Mouse (Mus musculus) midbrain, postnatal 0 days (tissue): ENCODE measurements around the gene Rps21. TPM values are rescaled to one million over a fixed set of nuclear protein-coding genes. Genes with fewer than 3 reads are reported as not detected.

Experiments used
- ATAC-seq: fragments of 200-750 bp; cut with Nextera tagmentation; 2 replicates; pipeline ENCODE4 v1.8.0; 2017; ENCODE audit warnings: moderate number of reproducible peaks, mild to moderate bottlenecking, moderate TSS enrichment, moderate library complexity; ENCODE audit not compliant: low FRiP score
- DNase-seq: peaks from one replicate; pipeline ENCODE4 v3.0.0-alpha.2; 2015; ENCODE audit warnings: low spot score
- H3K27ac ChIP-seq: fragments of 300-500 bp; sonication (generic); 2 replicates; pipeline ENCODE4 v1.5.1; 2014; ENCODE audit warnings: low read depth, mild to moderate bottlenecking, low read length, mixed read lengths
- H3K27me3 ChIP-seq: fragments of 300-500 bp; sonication (generic); 2 replicates; pipeline ENCODE4 v1.6.1; 2014; ENCODE audit warnings: low read length, control low read depth, mixed read lengths; ENCODE audit not compliant: insufficient read depth
- H3K36me3 ChIP-seq: fragments of 300-500 bp; sonication (generic); 2 replicates; pipeline ENCODE4 v1.6.1; 2014; ENCODE audit warnings: low read length, control low read depth, mixed read lengths; ENCODE audit not compliant: insufficient read depth
- H3K4me1 ChIP-seq: fragments of 300-500 bp; sonication (generic); 2 replicates; pipeline ENCODE4 v1.6.1; 2014; ENCODE audit warnings: mild to moderate bottlenecking, control low read depth, antibody characterized with exemption, low read length, mixed read lengths; ENCODE audit not compliant: insufficient read depth
- H3K4me2 ChIP-seq: fragments of 300-500 bp; sonication (generic); 2 replicates; pipeline ENCODE4 v1.6.1; 2014; ENCODE audit warnings: low read depth, mild to moderate bottlenecking, low read length, mixed read lengths; ENCODE audit not compliant: poor library complexity, severe bottlenecking
- H3K4me3 ChIP-seq: fragments of 300-500 bp; sonication (generic); 2 replicates; pipeline ENCODE4 v1.5.1; 2014; ENCODE audit warnings: low read depth, mild to moderate bottlenecking, low read length, moderate library complexity
- H3K9ac ChIP-seq: fragments of 300-500 bp; sonication (generic); replicated peaks from 2 replicates; pipeline ENCODE4 v1.6.1; 2014; ENCODE audit warnings: mild to moderate bottlenecking, low read length, moderate library complexity, mixed read lengths; ENCODE audit not compliant: poor library complexity, severe bottlenecking
- H3K9me3 ChIP-seq: fragments of 300-500 bp; sonication (generic); 2 replicates; pipeline ENCODE4 v1.6.1; 2016; ENCODE audit warnings: low read length, control low read depth
- CTCF ChIP-seq: IDR thresholded peaks from 2 replicates; pipeline ENCODE4 v1.5.1; 2016; ENCODE audit warnings: antibody characterized with exemption, mild to moderate bottlenecking
- WGBS: fragments of 180-500 bp; shearing (Covaris S2); extraction: QIAGEN DNeasy Blood & Tissue Kit; methylation state at CpG from one replicate; pipeline ENCODE4 v1.1.7; 2014; 5-methylcytosine and 5-hydroxymethylcytosine counted together
- polyA plus RNA-seq: library from polyadenylated mRNA; unstranded; fragments of >200 nt; fragmentation: Nextera tagmentation; extraction: Ambion mirVana; gene quantifications from 2 replicates; pipeline ENCODE4 v1.2.1, GENCODE M21; 2015
- total RNA-seq: library from RNA; depleted of rRNA; stranded (reverse); fragments of >200 nt; gene quantifications from 2 replicates; pipeline ENCODE4 v1.2.3, GENCODE M21; 2014

Rps21 gene
- total and polyA plus RNA-seq, 2 experiments from 2014 or later, result 422 to 749 TPM

DNA sequence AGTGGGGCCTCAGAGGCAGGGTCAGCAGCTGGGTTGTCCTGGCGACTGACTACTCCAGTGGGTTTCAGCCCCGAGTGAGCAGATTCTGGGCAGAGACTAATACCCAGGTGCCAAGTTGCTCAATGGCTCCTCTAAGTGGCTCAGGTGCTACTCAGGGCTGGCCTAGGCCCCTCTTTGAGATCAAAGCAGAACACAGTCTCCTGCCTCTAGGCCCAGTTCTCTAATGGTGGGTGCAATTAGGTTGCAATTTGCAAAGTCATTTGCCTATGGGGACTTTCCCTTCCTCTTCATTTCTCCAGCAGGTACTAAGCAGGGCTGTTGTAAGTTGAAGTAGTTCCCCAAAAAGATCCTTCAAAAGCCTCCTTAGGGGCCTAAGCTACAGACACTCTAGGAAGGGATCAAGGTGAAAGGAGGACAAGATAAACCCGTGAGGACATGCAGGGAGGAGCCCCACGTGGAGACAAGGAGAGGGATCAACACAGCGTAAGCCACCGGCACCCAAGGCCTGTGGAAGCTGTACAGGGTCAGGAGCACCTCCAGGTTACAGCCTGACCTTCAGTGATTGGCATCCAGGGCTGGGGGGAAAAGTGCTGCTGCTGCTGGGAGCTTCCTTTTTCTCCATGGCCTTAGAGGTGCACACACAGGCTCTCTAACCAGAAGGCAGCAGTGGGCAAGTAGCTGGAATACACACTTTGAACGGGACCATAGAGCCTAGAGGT, 13.5 kb downstream of the Rps21 start:
- H3K4me2 ChIP-seq, result no peak overlapping the region
- H3K36me3 ChIP-seq, result peaks cover 29% of the 10 kb centered on the region; the same call in 1 of the 2 replicates
- DNase-seq, result no peak
- H3K4me1 ChIP-seq, result peaks cover 13% of the 10 kb centered on the region; the same call in 1 of the 2 replicates
- no peak for TF ChIP-seq CTCF
- WGBS, result 74% methylated on average over 7 of the region's 7 CpGs
- peak overlapping the region; percentile 42 for H3K9ac ChIP-seq
- H3K27me3 ChIP-seq, result no peaks in the 10 kb centered on the region
- ATAC-seq, result no peak
- H3K9me3 ChIP-seq, result no peaks in the 10 kb centered on the region
- no peak overlapping the region for H3K4me3 ChIP-seq
- H3K27ac ChIP-seq, result no peak overlapping the region

DNA sequence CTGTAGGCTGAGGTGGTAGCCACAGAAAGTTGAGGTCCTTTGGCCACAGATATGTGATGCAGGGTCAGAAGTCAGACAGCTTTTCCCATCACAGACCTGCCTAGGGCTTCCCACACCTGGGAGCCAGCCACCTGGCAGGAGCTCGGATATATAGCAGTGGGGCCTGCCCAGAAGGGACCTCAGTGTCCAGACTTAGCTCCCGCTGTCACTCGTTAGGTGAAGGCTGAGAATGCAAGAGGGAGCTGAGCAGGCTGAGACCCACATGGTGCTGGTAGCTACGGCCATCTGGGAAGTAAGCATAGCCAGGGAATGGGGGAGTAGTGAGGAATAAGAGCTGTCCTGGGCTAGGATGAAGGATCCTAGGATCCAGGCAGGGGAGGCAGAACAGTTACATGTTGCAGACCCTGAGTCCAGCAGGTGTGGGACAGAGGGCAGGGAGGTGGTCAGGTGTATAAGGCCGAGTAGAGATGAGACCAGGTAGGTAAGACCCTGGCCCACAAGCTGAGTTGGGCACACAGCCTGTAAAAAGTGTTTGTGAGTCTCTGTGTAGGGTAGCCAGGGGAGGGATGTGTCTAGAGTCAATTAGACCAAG, 14.7 kb downstream of the Rps21 start:
- no peak overlapping the region for H3K27ac ChIP-seq
- no peaks in the 10 kb centered on the region for H3K9me3 ChIP-seq
- H3K36me3 ChIP-seq, result peaks cover 21% of the 10 kb centered on the region; the same call in 1 of the 2 replicates
- TF ChIP-seq CTCF, result no peak
- H3K4me1 ChIP-seq, result peaks cover 13% of the 10 kb centered on the region; the same call in 1 of the 2 replicates
- no peaks in the 10 kb centered on the region for H3K27me3 ChIP-seq
- 70% methylated on average over 5 of the region's 5 CpGs for WGBS
- H3K4me3 ChIP-seq, result peak overlapping the region; percentile 81
- DNase-seq, result no peak
- peak overlapping the region; percentile 89 for H3K4me2 ChIP-seq
- ATAC-seq, result no peak
- peak overlapping the region; percentile 90 for H3K9ac ChIP-seq

DNA sequence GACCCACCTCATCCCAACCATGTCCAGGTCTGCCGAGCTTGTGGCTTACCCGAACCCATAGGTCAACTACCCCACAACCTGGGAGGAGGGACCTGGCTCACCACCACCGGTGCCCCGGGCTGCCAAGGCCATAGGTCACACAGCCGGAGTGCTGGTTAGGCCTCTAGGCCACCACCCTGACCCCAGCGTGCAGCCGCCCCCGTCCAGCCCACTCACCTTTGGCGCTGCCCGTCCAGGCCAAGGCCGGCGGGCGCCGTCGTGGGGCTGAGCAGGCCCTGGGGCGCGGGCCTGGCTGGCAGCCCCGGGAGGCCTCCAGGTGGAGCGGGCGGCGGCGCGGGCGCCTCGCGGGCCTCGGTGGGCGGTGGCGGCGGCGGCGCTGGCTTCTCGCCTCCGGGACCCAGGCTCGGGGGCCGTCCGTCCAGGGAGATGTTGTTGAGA, 15.7 kb downstream of the Rps21 start:
- peak overlapping the region; percentile 81 for H3K4me3 ChIP-seq
- ATAC-seq (peak; percentile 36), DNase-seq (no peak)
- H3K9me3 ChIP-seq, result no peaks in the 10 kb centered on the region
- under 1% methylated on average over 31 of the region's 37 CpGs for WGBS
- H3K27me3 ChIP-seq, result no peaks in the 10 kb centered on the region
- no peak for TF ChIP-seq CTCF
- peak overlapping the region; percentile 55 for H3K27ac ChIP-seq
- peaks cover 13% of the 10 kb centered on the region; the same call in 1 of the 2 replicates for H3K4me1 ChIP-seq
- peaks cover 16% of the 10 kb centered on the region; the same call in 1 of the 2 replicates for H3K36me3 ChIP-seq
- H3K9ac ChIP-seq, result peak overlapping the region; percentile 90
- H3K4me2 ChIP-seq, result peak overlapping the region; percentile 89

DNA sequence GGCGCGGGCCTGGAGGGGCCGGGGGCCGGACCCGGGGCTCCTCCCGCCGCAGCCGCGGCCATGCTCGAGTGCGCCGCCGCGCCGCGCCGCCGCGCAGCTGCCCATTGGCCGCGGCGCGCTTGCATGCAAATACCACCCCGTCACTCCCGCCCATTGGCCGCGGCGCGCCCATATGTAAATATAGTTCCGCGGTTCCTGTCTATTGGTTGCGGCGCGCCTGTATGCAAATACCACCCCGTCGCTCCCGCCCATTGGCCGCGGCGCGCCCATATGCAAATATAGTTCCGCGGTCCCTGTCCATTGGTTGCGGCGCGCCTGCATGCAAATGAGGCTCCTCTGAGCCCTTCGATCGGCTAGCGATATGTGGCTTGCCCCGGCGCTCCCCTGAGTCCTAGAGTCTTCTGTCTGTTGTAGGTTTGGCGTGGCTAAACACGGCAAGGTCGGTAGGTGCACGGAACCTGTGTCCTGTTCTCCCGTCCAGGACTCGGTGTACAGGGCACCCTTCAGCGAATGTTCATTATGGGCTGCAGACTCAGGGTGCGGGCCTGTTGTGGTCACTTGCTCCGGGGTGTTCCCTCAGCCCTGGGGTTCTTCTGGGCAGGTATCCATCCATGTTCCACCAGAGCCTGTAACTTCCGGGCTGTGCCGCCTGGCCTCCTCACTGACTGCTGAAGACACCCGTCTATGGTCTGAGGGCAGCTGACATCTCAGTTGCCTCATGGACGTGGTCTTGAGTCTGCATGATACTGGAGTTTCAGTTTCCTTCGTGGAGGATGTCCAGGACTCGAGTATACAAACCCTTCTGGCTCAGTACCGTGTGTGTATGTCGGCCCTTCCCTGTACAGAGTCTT, 16.4 kb downstream of the Rps21 start, which contains the start of gene Cables2:
Gene Cables2, minus strand, starts transcription at position 103 of the 851 bp plus-strand sequence.
- 7% methylated on average over 61 of the region's 68 CpGs for WGBS
- Histone ChIP-seq H3K9ac (peak within 1 kb of the TSS; percentile 90), H3K4me1 (peaks cover 13% of the 10 kb centered on the region; the same call in 1 of the 2 replicates), H3K4me2 (peak within 1 kb of the TSS; percentile 89), H3K9me3 (no peaks in the 10 kb centered on the region), H3K36me3 (peaks cover 11% of the 10 kb centered on the region; the same call in 1 of the 2 replicates), H3K27ac (peak within 1 kb of the TSS; percentile 55), H3K4me3 (peak within 1 kb of the TSS; percentile 81), H3K27me3 (no peaks in the 10 kb centered on the region)
- TF ChIP-seq CTCF, result no peak
- peak; percentile 97 for ATAC-seq
- DNase-seq, result peak; percentile 98

DNA sequence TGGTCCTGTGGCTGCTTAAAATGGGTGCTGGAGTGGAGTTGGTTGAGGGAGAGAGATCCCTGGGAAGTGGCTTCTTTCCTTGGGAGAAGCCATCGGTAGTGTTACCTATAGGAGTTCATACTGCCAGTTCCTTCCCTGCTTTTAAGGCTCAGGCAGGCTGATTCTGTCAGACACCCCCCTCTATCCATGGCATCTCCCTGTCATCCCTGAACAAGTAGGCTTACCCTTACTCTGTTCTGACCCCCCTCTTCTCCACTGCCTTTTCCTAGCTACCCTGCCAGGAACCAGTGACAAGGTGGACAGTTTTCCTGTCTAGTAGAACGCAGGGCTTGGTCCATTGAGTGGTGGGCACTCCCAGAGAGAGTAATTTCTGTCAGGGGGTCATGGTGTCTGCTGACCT, 17.3 kb downstream of the Rps21 start:
- no peaks in the 10 kb centered on the region for H3K27me3 ChIP-seq
- no peak overlapping the region for H3K9ac ChIP-seq
- no peak for TF ChIP-seq CTCF
- peaks cover 13% of the 10 kb centered on the region; the same call in 1 of the 2 replicates for H3K4me1 ChIP-seq
- no peaks in the 10 kb centered on the region for H3K9me3 ChIP-seq
- H3K36me3 ChIP-seq, result peaks cover 6% of the 10 kb centered on the region; the same call in 1 of the 2 replicates
- 93% methylated on average over 2 of the region's 2 CpGs for WGBS
- ATAC-seq, result no peak
- no peak overlapping the region for H3K4me3 ChIP-seq
- no peak for DNase-seq
- no peak overlapping the region for H3K27ac ChIP-seq
- no peak overlapping the region for H3K4me2 ChIP-seq
